Mouse (Mus musculus): ENCODE measurements around the gene Syngr3.

Syngr3 gene

GRCm38 (mm10) chr17:24644875-24645721, 44.7 kb downstream of the Syngr3 start:
- DNase-seq (ENCODE audit: low spot score): no peak

- DNase-seq (ENCODE audit: low spot score): no peak
Measured at GRCm38 (mm10) chr17:24644030-24644715, 45.6 kb downstream of the Syngr3 start.

- DNase-seq (ENCODE audit: low spot score): no peak
Measured at GRCm38 (mm10) chr17:24642791-24643343, 46.9 kb downstream of the Syngr3 start.

- DNase-seq (ENCODE audit: low spot score): no peak
Measured at GRCm38 (mm10) chr17:24641944-24642343, 47.8 kb downstream of the Syngr3 start.

GRCm38 (mm10) chr17:24640581-24640980, 49.2 kb downstream of the Syngr3 start:
- DNase-seq (ENCODE audit: low spot score): no peak

GRCm38 (mm10) chr17:24640119-24640518, 49.6 kb downstream of the Syngr3 start:
- no peak for DNase-seq (ENCODE audit: low spot score)

- no peak for DNase-seq (ENCODE audit: low spot score)
Measured at GRCm38 (mm10) chr17:24639571-24639988, 50.2 kb downstream of the Syngr3 start.

- peak; percentile 69 for DNase-seq (ENCODE audit: low spot score)
Measured at GRCm38 (mm10) chr17:24638840-24639239, 50.9 kb downstream of the Syngr3 start.

GRCm38 (mm10) chr17:24638214-24638613, 51.5 kb downstream of the Syngr3 start:
- DNase-seq (ENCODE audit: low spot score): no peak

- no peak for DNase-seq (ENCODE audit: low spot score)
Measured at GRCm38 (mm10) chr17:24636781-24637481, 52.8 kb downstream of the Syngr3 start.

- no peak for DNase-seq (ENCODE audit: low spot score)
Measured at GRCm38 (mm10) chr17:24635694-24636093, 54.1 kb downstream of the Syngr3 start.

Measured in urinary bladder, postnatal 14 days (tissue).